Mouse (Mus musculus): Measurements from ENCODE around the gene Bcas1. TPM values are rescaled to one million over a fixed set of nuclear protein-coding genes. Genes with fewer than 3 reads are reported as not detected.
A peak's percentile ranks its signal among the peaks of the same experiment; 100 is the strongest.

The Bcas1 gene
- polyA plus RNA-seq, 1 experiment: 2.9 TPM

DNA sequence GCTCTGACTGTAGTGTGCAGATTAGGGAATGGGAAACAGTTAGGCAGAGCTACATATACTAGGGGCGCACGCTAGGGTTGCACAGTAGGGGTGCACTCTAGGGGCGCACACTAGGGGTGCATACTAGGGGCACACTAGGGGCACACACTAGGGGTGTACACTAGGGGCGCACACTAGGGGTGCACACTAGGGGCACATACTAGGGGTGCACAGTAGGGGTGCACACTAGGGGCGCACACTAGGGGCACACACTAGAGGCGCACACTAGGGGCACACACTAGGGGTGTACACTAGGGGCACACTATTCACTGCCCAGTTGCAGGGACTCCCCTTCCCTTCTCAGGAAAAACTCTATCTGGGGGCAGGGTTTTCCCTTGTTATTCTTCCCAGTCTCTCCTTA, 75.8 kb downstream of the Bcas1 start:
- Histone ChIP-seq H3K36me3 (ENCODE audit: control insufficient read depth, insufficient read depth, low read length, poor library complexity, severe bottlenecking) (no peaks in the 10 kb centered on the region), H3K9me3 (replicated peaks; ENCODE audit: control insufficient read depth, insufficient read depth, low read length, poor library complexity, severe bottlenecking) (no peaks in the 10 kb centered on the region)
- TF ChIP-seq POLR2A (IDR thresholded peaks at IDR 0.05; ENCODE audit: insufficient read depth, low read length): no peak
- TF ChIP-seq EP300 (IDR thresholded peaks at IDR 0.05; ENCODE audit: insufficient read depth, low read depth, low read length): no peak
- TF ChIP-seq CTCF (IDR thresholded peaks at IDR 0.05; ENCODE audit: low read depth, low read length): no peak

GRCm38 (mm10) chr2:170349784-170350183, 77.9 kb downstream of the Bcas1 start:
- Histone ChIP-seq H3K4me3 (ENCODE audit: low read depth, low read length) (no peak overlapping the region), H3K36me3 (ENCODE audit: control insufficient read depth, insufficient read depth, low read length, poor library complexity, severe bottlenecking) (no peaks in the 10 kb centered on the region), H3K9ac (ENCODE audit: low read depth, poor library complexity, severe bottlenecking) (no peak overlapping the region), H3K27ac (ENCODE audit: insufficient read depth, low read length) (no peak overlapping the region), H3K9me3 (replicated peaks; ENCODE audit: control insufficient read depth, insufficient read depth, low read length, poor library complexity, severe bottlenecking) (no peaks in the 10 kb centered on the region), H3K27me3 (ENCODE audit: control insufficient read depth, insufficient read depth, low read length, poor library complexity, severe bottlenecking) (no peaks in the 10 kb centered on the region), H3K4me1 (ENCODE audit: control insufficient read depth, insufficient read depth, low read length) (peaks cover 2% of the 10 kb centered on the region)
- no peak for TF ChIP-seq POLR2A (IDR thresholded peaks at IDR 0.05; ENCODE audit: insufficient read depth, low read length)
- TF ChIP-seq CTCF (IDR thresholded peaks at IDR 0.05; ENCODE audit: low read depth, low read length): no peak
- no peak for TF ChIP-seq EP300 (IDR thresholded peaks at IDR 0.05; ENCODE audit: insufficient read depth, low read depth, low read length)

More for the DNA sequence above, 75.8 kb downstream of the Bcas1 start:
- Histone ChIP-seq H3K27me3 (ENCODE audit: control insufficient read depth, insufficient read depth, low read length, poor library complexity, severe bottlenecking) (no peaks in the 10 kb centered on the region), H3K4me1 (ENCODE audit: control insufficient read depth, insufficient read depth, low read length) (no peaks in the 10 kb centered on the region), H3K27ac (ENCODE audit: insufficient read depth, low read length) (no peak overlapping the region), H3K9ac (ENCODE audit: low read depth, poor library complexity, severe bottlenecking) (no peak overlapping the region), H3K4me3 (ENCODE audit: low read depth, low read length) (no peak overlapping the region)

GRCm38 (mm10) chr2:170349096-170349495, 78.5 kb downstream of the Bcas1 start:
- TF ChIP-seq EP300 (IDR thresholded peaks at IDR 0.05; ENCODE audit: insufficient read depth, low read depth, low read length): no peak
- no peak for TF ChIP-seq CTCF (IDR thresholded peaks at IDR 0.05; ENCODE audit: low read depth, low read length)
- no peak for TF ChIP-seq POLR2A (IDR thresholded peaks at IDR 0.05; ENCODE audit: insufficient read depth, low read length)
- H3K9ac ChIP-seq (ENCODE audit: low read depth, poor library complexity, severe bottlenecking): no peak overlapping the region
- H3K4me1 ChIP-seq (ENCODE audit: control insufficient read depth, insufficient read depth, low read length): peaks cover 4% of the 10 kb centered on the region
- no peak overlapping the region for H3K27ac ChIP-seq (ENCODE audit: insufficient read depth, low read length)
- H3K27me3 ChIP-seq (ENCODE audit: control insufficient read depth, insufficient read depth, low read length, poor library complexity, severe bottlenecking): no peaks in the 10 kb centered on the region
- no peaks in the 10 kb centered on the region for H3K9me3 ChIP-seq (replicated peaks; ENCODE audit: control insufficient read depth, insufficient read depth, low read length, poor library complexity, severe bottlenecking)
- H3K36me3 ChIP-seq (ENCODE audit: control insufficient read depth, insufficient read depth, low read length, poor library complexity, severe bottlenecking): no peaks in the 10 kb centered on the region
- H3K4me3 ChIP-seq (ENCODE audit: low read depth, low read length): no peak overlapping the region

GRCm38 (mm10) chr2:170347131-170347765, 80.4 kb downstream of the Bcas1 start:
- Histone ChIP-seq H3K36me3 (ENCODE audit: control insufficient read depth, insufficient read depth, low read length, poor library complexity, severe bottlenecking) (no peaks in the 10 kb centered on the region), H3K27me3 (ENCODE audit: control insufficient read depth, insufficient read depth, low read length, poor library complexity, severe bottlenecking) (no peaks in the 10 kb centered on the region), H3K27ac (ENCODE audit: insufficient read depth, low read length) (no peak overlapping the region), H3K9ac (ENCODE audit: low read depth, poor library complexity, severe bottlenecking) (no peak overlapping the region), H3K4me1 (ENCODE audit: control insufficient read depth, insufficient read depth, low read length) (peaks cover 4% of the 10 kb centered on the region), H3K4me3 (ENCODE audit: low read depth, low read length) (no peak overlapping the region), H3K9me3 (replicated peaks; ENCODE audit: control insufficient read depth, insufficient read depth, low read length, poor library complexity, severe bottlenecking) (no peaks in the 10 kb centered on the region)
- peak; percentile 14 for TF ChIP-seq CTCF (IDR thresholded peaks at IDR 0.05; ENCODE audit: low read depth, low read length)
- TF ChIP-seq POLR2A (IDR thresholded peaks at IDR 0.05; ENCODE audit: insufficient read depth, low read length): no peak
- no peak for TF ChIP-seq EP300 (IDR thresholded peaks at IDR 0.05; ENCODE audit: insufficient read depth, low read depth, low read length)

DNA sequence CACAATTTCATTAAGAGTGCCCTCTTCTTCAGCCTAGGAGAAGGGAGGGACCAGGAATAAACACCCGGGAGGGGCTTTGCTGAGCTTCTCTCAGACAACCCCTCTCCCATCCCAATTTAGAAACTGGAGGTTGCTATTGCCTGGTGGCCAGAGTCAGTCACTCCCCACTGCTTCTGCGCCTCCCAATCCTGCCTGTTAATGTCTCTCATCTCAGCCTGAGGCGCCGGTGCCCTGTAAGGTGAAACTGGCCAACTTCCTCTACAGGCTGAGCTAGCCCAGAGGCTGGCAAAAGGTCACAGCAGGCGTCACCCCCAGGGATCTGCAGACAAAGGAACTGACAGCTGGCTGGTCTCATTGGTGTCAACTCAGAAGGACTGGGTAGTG, 82.2 kb downstream of the Bcas1 start:
- no peaks in the 10 kb centered on the region for H3K27me3 ChIP-seq (ENCODE audit: control insufficient read depth, insufficient read depth, low read length, poor library complexity, severe bottlenecking)
- no peak overlapping the region for H3K9ac ChIP-seq (ENCODE audit: low read depth, poor library complexity, severe bottlenecking)
- H3K4me3 ChIP-seq (ENCODE audit: low read depth, low read length): no peak overlapping the region
- no peak overlapping the region for H3K27ac ChIP-seq (ENCODE audit: insufficient read depth, low read length)
- TF ChIP-seq POLR2A (IDR thresholded peaks at IDR 0.05; ENCODE audit: insufficient read depth, low read length) (no peak), EP300 (IDR thresholded peaks at IDR 0.05; ENCODE audit: insufficient read depth, low read depth, low read length) (0 out of 2 replicates have a peak, but pooled peaks have one; percentile 33)
- peaks cover 4% of the 10 kb centered on the region for H3K4me1 ChIP-seq (ENCODE audit: control insufficient read depth, insufficient read depth, low read length)
- H3K9me3 ChIP-seq (replicated peaks; ENCODE audit: control insufficient read depth, insufficient read depth, low read length, poor library complexity, severe bottlenecking): no peaks in the 10 kb centered on the region
- no peaks in the 10 kb centered on the region for H3K36me3 ChIP-seq (ENCODE audit: control insufficient read depth, insufficient read depth, low read length, poor library complexity, severe bottlenecking)

DNA sequence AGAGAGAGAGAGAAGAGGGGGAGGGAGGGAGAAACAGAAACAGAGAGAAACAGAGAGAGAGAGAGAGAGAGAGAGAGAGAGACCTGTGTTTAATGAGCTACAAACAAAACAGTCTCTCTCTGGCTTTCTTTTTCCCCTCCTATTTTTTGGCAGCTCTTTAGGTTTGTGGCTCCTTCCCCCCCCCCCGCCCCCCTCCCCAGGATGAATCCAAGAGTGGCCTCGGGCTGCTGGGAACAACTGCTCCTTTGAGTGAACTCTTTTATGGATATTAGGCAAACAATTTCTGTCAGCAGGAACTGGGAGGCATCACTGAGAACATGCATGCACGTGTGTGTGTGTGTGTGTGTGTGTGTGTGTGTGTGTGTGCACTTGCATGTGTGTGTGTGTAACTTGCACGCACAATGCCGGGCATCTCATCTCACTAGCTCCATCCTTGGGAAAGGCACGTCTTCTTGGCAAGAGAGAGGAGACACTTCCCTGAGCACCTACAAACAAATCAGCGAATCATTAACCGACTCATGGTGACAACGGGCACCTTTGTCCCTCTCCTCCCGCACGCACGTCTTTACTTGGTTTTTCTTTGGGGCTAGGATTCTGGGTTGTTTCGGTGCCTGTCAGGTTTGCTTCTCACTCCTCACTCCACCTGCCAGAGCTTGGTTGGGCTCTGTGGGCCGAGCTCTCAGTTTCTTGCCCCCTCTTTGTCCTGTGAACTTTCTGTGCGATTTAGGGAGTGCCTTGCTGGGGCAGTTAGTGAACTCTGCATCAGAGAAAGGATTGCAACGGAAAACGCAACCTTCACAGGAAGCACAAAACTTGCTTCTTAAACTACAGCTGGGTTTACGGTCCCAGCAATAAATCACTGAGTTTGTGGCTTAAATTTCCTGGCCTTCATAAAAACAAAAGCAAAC, 82.9 kb downstream of the Bcas1 start:
- no peak for TF ChIP-seq EP300 (IDR thresholded peaks at IDR 0.05; ENCODE audit: insufficient read depth, low read depth, low read length)
- TF ChIP-seq POLR2A (IDR thresholded peaks at IDR 0.05; ENCODE audit: insufficient read depth, low read length): no peak
- TF ChIP-seq CTCF (IDR thresholded peaks at IDR 0.05; ENCODE audit: low read depth, low read length): no peak
- no peak overlapping the region for H3K9ac ChIP-seq (ENCODE audit: low read depth, poor library complexity, severe bottlenecking)
- no peak overlapping the region for H3K4me3 ChIP-seq (ENCODE audit: low read depth, low read length)
- H3K4me1 ChIP-seq (ENCODE audit: control insufficient read depth, insufficient read depth, low read length): peaks cover 4% of the 10 kb centered on the region
- no peaks in the 10 kb centered on the region for H3K36me3 ChIP-seq (ENCODE audit: control insufficient read depth, insufficient read depth, low read length, poor library complexity, severe bottlenecking)
- no peaks in the 10 kb centered on the region for H3K27me3 ChIP-seq (ENCODE audit: control insufficient read depth, insufficient read depth, low read length, poor library complexity, severe bottlenecking)
- no peak overlapping the region for H3K27ac ChIP-seq (ENCODE audit: insufficient read depth, low read length)
- no peaks in the 10 kb centered on the region for H3K9me3 ChIP-seq (replicated peaks; ENCODE audit: control insufficient read depth, insufficient read depth, low read length, poor library complexity, severe bottlenecking)
